Mouse (Mus musculus) cerebellum, adult 9-10 months (tissue): ENCODE measurements around the gene Cela3a.
"Not testable (repeated sequence)": the region's sequence is repeated elsewhere in the genome, so short reads cannot be mapped to it uniquely, and the experiment has no call there.

ENCODE experiments used
- DNase-seq: peaks from one replicate; pipeline ENCODE4 v3.0.0; 2022

The Cela3a gene

DNA sequence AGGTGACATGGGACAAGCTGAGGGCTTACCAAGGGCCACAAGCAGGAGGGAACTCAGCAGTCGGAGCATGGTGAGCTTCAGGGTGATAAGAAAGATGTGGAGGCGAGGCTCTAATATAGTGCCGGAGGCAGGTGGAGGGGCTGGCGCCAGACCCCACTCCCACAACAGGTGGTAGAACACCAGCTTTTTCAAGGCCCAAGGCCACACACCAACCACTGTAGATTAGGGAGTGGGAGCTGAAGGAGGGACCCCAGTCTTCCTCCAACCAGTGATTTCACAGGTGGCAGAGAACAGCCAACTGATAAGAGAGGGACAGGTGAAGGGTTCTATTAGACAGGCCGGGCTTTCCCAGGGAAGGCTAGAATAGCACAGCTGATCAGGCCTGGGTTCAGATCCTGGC lies at the start of gene Cela3a:
TSS of gene Cela3a (minus strand) at position 101 of the 400 bp plus-strand sequence.
- DNase-seq: no peak

- no peak for DNase-seq
Observed at GRCm38 (mm10) chr4:137458861-137459260, 49.3 kb upstream of the Cela3a start.

DNA sequence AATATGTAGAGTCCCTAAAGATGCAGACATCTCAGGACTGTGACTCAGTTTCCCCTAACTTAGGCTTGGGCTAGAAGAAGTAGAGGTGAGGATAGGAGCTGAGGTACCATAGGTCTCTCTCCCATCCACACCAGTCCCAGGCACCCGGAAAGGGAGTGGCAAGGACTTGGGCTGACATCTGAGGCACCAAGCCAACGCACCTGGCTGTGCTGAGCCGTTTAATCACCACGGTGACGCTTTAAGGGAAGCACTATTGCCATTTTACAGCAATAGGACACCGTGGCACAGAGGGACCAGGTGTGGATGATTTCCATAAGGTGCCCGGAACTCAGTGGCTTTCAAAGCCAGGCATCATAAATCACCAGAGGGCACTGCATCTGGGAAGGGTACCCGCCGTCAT lies 48.7 kb upstream of the Cela3a start:
- DNase-seq: no peak

DNA sequence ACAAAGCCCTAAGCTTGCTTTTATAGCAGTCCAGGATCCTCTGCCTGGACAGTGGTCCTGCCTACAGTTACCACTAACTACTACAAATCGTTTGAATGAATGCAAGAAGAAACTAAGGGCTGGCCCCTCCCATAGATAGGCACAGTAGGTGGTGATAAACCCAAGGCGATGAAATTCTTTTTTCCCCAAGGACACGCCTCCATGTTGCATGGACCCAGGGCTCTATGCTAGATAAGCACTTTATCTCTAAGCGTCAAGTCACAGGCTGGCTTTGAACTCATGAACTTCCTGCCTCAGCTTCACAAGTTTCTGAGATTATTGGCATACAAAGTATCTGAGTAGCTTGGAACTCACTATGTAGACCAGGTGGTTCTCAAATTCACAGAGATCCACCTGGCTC lies 47.7 kb upstream of the Cela3a start:
- DNase-seq: no peak

- no peak for DNase-seq
Observed at GRCm38 (mm10) chr4:137456581-137456980, 47.0 kb upstream of the Cela3a start.

DNA sequence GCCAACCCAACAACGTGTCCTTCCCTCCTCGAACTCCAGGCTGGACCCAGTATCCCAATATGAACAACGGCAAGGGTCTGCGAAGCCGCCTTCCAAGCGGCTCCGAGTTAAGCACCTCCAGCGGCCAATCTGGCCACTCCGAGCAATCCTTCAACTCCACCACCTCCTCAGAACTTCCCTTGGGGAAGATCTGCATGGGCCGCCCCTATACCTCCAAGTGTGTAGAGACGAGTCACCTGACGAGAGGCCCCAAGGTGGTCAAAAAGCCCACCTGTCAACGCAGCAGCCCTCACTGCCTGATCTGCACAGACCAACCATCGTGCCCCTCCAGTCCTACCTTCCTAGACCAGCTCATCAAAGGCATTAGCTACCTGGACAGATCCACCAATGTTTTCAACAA lies 45.0 kb upstream of the Cela3a start:
- DNase-seq: no peak

- DNase-seq: no peak
Observed at GRCm38 (mm10) chr4:137453234-137453767, 43.7 kb upstream of the Cela3a start, which contains the start of gene 1700013G24Rik. 1700013G24Rik (plus strand) TSS chr4:137453284.

DNA sequence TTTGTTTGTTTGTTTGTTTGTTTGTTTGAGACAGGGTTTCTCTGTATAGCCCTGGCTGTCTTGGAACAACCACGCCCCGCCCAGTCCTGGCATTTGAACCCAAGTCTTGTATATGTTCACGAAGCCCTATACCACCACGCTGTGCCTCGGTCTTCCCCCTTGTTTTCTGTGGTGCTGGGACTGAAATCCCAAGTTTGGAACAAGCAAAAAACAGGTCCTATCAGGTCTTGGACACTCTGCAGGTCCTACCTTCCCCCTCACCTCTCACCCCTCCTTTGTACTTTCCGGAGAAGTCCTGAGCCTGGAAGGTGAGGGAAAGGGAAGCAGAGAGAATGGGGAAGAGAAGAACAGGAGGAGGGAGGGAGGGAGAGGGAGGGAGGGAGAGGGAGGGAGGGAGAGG lies 42.6 kb upstream of the Cela3a start:
- DNase-seq: no peak

DNA sequence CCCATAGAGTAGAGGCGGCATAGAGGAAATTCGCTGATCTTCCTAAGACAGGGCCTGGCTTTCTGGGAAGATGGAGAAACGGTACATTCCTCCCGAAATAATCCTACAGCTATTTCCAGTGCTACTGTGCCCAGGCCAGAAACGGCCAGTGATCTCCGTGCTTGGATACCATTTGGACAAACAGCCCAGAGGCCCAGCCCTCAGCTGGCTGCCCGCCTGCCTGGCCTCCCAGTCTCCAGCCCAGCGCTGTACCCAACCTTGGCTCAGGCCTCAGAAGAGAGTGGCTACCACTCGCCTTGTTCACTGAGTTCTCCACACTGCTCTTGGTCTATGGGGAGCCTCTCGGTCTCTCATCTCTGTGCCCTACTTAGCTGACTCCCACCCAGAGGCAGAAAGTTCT lies 40.1 kb upstream of the Cela3a start:
- no peak for DNase-seq

- no peak for DNase-seq
Observed at GRCm38 (mm10) chr4:137449132-137449531, 39.5 kb upstream of the Cela3a start.

DNA sequence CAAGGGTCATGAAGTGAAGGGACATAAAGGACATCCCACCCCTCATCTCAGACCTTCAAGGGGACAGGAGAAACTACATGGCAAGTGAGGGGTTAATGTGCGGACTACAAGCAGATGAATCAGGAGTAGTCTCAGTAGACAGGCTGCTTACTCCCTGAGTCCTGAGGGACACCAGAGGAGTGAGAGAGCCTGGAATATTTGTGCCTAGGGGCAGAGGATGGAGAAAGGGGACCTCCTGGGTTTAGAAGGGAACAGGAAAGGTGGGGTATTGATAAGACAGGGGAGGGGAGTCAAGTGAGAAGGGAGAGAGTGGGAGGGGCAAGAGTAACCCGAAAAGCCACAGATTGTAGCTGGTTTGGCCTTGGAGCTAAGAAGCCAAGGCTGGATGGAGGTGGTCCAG lies 39.0 kb upstream of the Cela3a start:
- DNase-seq: no peak

DNA sequence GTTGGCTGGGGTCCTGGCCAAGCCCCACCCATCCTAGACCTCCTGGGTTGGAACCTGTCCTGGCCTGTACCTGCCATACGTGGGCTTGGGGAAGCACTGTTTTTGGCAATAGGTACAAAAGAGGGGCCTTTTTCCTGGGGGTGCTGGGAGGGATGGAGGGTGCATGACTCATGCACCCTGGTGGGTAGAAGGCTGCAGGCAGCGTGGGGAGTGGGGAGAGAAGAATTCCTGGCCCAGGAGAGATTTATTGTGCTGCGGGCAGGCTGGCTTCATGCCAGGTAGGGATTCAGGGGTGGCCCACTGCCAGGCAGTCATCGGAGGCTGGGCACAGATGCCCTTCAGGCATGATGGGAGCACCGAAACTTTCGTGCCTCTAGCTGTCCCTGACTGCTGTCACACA lies 38.6 kb upstream of the Cela3a start:
- peak; percentile 20 for DNase-seq

DNA sequence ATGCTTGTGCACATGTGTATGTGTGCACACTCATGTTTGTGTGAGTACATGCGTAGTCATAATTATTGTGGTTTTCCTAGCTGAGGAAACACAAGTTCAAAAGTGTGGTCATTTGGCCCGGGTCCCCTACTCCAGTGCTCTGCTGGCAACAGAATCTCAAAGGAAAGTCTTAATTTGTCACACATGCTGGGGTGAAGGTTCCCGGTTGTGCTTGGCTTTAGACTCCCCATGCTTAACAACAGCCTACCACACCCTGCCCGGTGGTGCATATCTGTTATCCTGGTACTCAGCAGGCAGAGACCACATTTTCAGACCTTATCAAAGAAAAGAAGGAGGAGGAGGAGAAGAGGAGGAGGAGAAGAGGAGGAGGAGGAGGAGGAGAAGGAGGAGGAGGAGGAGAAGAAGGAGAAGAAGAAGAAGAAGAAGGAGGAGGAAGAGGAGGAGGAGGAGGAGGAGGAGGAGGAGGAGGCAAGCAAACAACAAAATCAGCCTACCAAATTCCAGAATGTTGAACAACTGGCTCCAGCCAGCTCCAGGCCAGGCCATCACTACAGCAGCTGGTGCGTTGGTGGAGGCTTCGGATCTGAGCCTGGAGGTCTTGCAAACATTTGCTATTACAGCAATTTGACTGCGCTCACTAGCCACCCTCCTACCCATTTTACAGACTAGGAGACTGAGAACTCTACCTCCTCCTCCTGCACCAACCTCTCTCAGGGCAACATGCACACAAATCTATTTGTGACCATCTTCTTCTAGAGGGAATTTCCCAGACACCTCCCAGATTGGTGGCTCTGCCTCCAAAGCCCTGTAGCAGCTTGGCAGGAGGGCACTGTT lies 38.0 kb upstream of the Cela3a start:
- DNase-seq: no peak

- DNase-seq: no peak
Observed at GRCm38 (mm10) chr4:137445881-137446280, 36.3 kb upstream of the Cela3a start.

- peak; percentile 82 for DNase-seq
Observed at GRCm38 (mm10) chr4:137443625-137444024, 34.0 kb upstream of the Cela3a start.

DNA sequence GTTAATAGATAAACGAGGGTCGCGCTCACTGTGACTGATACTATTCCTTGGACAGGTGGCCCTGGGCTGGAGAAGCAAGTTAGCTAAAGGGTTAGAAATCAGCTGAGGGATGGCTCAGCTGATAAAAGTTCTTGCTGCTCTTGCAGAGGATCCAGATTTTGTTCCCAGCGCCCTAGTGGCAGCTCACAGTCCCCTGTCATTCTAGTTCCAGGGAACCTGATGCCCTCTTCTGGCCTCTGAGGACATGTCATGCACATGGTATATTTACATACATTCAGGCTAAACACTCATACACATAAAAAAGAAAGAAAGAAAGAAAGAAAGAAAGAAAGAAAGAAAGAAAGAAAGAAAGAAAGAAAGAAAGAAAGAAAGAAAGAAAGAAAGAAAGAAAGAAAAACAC lies 31.7 kb upstream of the Cela3a start:
- DNase-seq: no peak

- no peak for DNase-seq
Observed at GRCm38 (mm10) chr4:137438842-137439241, 29.3 kb upstream of the Cela3a start.

DNA sequence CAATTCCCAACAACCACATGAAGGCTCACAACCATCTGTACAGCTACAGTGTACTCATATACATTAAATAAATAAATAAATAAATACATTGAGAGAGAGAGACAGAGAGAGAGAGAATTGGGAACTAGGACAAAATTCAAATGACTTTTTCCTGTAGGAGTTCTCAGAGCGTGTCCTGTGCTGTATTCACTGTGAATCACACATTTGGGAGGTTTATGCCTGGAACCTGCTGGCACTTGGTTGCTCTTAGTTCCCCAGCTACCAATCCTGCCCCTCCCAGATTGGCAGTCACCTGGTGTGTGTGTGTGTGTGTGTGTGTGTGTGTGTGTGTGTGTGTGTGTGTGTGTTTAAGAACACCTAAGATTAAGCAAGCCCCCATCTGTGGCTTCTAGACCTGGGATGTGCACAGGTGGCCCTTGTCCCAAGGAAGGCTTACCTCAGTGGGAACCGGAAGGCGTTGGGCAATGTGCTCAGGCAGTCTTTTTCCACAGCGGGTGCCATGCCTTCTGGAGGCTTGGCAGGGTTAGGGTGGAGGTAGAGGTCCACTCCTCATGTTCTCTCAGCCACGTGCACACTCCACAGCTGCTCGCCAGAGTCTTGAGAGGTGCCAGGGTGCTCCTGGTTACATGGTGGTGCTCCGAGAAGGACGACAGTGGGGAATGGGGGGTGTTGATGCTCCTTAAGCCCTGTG lies 27.5 kb upstream of the Cela3a start:
- DNase-seq: no peak

GRCm38 (mm10) chr4:137432700-137433550 lies 23.3 kb upstream of the Cela3a start:
- DNase-seq: not testable (repeated sequence)

DNA sequence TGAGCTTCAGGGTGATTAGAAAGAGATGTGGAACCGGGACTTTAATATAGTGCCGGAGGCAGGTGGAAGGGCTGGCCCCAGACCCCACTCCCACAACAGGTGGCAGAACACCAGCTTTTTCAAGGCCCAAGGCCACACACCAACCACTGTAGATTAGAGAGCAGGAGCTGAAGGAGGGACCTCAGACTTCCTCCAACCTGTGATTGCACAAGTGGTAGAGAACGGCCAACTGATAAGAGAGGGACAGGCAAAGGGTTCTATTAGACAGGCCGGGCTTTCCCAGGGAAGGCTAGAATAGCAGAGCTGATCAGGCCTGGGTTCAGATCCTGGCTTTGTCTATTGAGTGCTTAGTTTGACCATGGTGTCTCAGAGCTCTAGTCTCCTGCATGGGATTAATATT lies 20.9 kb upstream of the Cela3a start, which contains the start of gene Cela3b:
TSS of gene Cela3b (minus strand) at position 39 of the 400 bp plus-strand sequence.
- no peak for DNase-seq

DNA sequence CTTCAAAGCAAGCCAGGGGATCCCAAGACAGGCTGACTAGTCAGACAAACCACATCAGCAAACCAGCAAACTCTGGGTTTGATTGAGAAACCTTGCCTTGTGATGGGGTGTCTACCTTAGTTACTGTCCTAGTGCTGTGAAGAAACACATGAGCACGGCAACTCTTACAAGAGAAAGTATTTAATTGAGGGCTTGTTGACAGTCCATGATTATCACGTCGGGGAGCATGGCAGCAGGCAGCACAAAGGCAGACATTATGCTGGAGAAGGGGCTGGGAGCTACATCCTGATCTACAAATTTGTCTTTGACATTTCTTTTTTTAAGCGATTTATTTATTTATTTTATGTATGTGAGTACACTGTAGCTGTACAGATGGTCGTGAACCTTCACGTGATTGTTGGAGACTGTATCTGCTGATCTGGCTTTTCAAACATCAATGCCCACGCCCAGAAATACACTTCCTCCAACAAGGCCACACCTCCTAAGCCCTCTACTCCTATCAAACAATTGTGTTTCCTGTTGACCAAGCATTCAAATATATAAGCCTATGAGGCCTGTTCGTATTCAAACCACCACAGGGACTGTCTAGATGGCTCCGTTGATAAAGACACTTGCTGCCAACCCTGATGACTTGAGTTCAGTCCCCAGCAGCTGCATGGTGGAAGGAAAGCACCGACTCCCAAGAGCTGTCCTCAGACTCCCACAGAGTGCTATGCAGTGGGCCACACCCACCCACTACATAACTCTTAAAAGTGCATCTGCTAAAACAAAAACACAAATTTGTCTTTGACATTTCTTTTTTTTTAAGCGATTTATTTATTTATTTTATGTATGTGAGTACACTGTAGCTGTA lies 8.3 kb upstream of the Cela3a start:
- no peak for DNase-seq

GRCm38 (mm10) chr4:137414936-137415335 lies 5.3 kb upstream of the Cela3a start:
- no peak for DNase-seq
